Mouse (Mus musculus) liver, adult (tissue): ENCODE data around the gene Dph6.

Experiments
- GATA4 ChIP-seq: IDR thresholded peaks from 2 replicates; pipeline ENCODE4 v1.6.1; 2014; ENCODE audit warnings: mild to moderate bottlenecking, low read length; ENCODE audit not compliant: insufficient replicate concordance

Gene Dph6

DNA sequence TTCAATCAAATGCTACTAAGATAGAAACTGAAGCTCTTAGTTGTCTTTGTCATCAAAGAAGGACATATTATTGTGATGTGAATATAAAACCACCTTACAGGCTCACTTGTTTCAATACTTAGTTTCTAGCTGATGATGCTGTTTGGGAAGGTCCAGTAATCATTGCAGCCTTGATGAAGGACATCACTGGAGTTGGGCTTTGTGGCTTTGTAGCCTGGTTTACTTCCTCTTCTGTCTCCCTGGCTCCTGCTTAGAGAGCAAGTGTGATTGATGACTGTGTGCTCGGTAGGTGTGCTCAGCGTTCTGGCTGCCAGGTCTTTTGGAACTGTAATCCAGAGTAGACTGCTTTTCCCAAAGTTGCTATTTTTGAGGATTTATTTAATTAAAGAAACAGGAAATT lies 55.0 kb downstream of the Dph6 start:
- no peak for TF ChIP-seq GATA4

DNA sequence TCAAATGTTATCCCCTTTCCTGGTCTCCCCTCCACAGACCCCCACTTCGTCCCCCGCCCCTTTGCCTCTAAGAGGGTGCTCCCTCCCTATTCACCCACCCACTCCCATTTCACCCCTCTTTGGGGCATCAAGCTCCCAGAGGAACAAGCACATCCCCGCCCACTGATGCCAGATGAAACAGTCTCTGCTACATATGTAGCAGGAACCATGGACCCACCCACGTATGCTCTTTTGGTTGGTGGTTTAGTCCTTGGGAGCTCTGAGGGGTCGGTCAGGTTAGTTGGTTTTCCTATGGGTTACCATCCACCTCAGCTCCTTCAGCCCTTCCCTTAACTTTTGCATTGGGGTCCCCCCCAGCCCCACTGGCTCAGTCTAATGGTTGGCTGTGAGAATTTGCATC lies 61.4 kb downstream of the Dph6 start:
- no peak for TF ChIP-seq GATA4

DNA sequence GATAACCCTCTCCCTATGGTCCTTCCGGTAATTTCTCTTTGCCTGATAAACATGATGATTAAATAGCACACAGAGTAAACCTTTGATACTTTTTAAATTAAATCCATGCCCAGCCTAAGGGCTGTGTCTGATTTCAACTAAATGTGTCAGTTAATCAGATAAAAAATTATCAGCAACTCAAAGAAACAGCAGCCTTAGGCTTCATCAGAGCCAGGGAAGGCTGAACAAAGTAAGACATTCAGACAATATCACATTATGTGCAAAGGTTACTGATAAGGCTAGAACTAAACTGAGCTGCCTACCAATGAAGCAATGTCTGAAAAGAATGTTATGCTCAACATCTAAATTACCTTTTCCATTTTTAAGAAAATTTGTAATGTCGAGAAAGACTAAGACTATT lies 74.0 kb downstream of the Dph6 start:
- no peak for TF ChIP-seq GATA4

DNA sequence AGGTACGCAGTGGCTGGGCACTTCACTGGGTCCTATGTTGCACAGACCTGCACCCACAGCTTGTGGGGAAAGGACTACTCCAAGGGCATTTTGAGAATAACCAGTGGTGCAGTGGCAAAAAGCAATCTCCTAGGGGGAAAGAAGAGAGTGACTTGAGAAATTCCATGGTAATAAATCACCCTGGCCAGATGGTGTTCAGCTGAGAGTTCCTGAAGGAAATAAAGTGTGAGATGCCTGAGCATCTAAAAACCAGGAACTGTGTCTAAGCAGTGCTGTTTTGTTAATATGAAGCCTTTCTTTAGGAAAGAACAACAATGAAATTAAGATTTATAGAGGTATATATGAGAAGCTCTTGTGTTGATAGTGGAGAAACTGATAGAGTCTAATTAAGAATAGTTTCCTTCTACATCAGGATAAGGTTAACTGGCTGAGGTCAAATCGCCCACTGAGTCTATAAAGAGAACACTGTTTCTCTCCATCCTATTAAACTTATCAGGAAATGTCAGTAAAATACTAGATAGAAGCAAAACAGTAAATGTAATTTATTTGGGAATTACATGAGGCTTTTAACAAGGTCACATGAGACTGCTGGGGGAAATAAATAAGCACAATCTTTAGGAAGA lies 111.7 kb downstream of the Dph6 start:
- no peak for TF ChIP-seq GATA4

DNA sequence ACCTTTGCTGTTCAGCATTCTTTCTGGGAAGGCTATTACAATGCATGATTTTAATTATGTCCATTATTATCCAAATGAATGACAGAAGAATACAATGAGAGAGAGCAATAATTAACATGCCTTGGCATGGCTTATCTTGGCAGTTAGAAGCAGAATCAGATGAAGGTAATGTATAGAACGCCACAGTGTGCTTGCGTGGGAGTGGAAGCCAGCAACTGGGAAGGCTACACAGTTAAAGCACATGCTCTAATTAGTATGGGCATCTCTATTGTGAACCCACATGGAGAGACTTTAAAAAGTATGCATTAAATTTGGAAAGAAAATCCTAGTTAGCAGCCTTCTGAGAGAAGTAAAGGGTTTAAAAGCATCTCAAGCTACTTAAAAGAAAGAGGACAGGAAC lies 112.4 kb downstream of the Dph6 start:
- no peak for TF ChIP-seq GATA4

- TF ChIP-seq GATA4 = no peak
Measured at GRCm38 (mm10) chr2:114540416-114540815, 114.3 kb downstream of the Dph6 start.

GRCm38 (mm10) chr2:114536032-114536431 lies 118.7 kb downstream of the Dph6 start:
- TF ChIP-seq GATA4 = no peak

DNA sequence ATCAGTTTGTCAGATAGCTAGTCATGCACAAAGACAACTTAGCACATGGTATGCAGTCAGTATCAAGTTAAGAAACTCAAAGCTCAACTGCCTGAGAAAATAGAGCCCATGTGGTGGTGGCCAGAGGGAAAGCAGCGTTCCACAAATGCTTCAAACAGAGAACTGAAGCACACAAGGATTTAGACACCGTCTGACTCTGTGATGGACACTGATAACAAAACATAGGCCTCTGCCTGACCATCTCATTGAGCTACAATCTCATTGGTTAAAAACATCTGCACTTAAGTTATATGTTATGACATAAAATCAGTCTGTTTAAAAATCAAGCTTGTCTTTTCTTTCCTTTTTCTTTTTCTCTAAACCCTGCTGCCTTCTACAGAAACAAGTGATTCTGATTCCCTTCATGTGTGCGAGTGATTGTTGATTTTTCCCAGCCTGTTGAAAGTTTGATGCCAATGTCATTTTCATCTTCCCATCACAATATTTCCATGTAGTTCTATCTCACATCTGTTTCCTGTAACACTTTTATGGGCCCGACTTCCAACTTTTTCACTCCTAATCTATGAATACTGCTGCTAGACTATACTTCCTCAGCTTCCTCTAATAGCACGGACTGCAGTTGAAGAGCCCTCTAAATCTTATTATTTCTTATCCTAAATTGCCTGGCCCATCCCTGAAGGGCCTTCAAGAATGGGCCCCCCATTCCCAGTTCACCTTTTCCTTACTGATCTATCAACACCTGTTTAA lies 123.6 kb downstream of the Dph6 start:
- TF ChIP-seq GATA4 = no peak

- no peak for TF ChIP-seq GATA4
Measured at GRCm38 (mm10) chr2:114520414-114520813, 134.3 kb downstream of the Dph6 start.

DNA sequence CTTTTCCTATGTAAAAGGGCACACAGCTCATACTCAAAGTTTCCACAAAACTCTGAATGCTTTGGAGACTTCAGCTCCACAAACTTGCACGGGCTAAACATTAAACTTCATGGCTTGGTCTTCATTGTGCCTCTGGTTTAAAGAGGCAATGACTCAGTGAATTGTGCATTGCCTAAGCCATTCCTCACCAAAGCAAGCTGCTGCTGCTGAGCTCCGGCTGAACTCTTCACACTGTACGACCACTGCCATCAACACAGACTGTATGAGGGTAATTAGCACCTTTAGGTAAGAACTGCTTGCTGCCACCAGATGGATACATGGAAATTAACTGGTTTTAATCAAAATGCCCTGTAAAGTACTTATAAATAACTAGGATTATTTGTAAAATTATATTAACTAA lies 134.9 kb downstream of the Dph6 start:
- no peak for TF ChIP-seq GATA4

DNA sequence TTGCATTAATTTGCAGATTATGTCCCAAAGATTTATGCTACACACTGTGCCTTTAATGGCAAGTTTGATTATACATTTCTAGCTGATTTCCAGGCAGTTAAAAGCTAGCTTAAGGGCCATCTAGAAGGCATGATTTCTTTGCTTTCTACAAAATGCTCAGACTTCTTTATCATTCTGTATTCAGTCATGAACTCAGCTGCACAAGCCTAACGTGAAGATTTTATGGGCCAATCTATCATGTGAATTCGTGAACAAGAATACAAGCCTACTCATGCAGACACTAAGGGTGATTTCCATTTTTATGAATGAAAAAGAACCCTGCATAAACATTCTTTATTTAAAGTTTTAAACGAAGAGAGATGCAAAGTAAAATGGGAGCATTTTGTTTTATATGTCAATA lies 162.4 kb downstream of the Dph6 start:
- TF ChIP-seq GATA4 = no peak

DNA sequence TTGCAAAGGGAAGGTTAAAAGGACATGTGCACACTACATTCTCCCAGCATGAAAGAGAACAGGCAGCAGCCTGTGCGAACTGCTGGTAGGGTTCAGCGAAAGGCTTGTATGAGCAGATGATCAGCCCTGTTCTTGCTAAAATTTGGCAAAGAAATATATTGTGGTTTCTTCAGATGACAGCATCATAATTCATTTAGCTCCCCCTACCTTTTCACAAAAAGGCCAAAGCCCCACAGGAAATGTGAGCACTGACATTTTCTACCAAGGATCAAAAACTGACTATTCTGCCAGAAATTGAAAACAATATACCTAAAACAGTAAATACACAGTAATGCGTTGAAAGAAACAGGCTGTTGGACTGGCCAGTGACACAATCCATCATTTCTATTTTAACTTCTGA lies 162.9 kb downstream of the Dph6 start:
- TF ChIP-seq GATA4 = no peak

GRCm38 (mm10) chr2:114486980-114487379 lies 167.8 kb downstream of the Dph6 start:
- no peak for TF ChIP-seq GATA4
